Mouse (Mus musculus) erythroblast, embryonic 14.5 days (primary cell): ENCODE results near the gene Myh3. TPM values are rescaled to one million over a fixed set of nuclear protein-coding genes. Genes with fewer than 3 reads are reported as not detected.

ENCODE experiments used
- H3K27me3 ChIP-seq: 2 replicates; pipeline ENCODE4 v1.6.1; 2012; ENCODE audit warnings: inconsistent platforms; ENCODE audit not compliant: control insufficient read depth
- H3K36me3 ChIP-seq: 2 replicates; pipeline ENCODE4 v1.6.1; 2012; ENCODE audit warnings: mild to moderate bottlenecking, inconsistent platforms; ENCODE audit not compliant: control insufficient read depth
- H3K4me1 ChIP-seq: 2 replicates; pipeline ENCODE4 v1.6.1; 2012; ENCODE audit warnings: inconsistent platforms; ENCODE audit not compliant: control insufficient read depth
- H3K4me3 ChIP-seq: replicated peaks from 2 replicates; pipeline ENCODE3; 2012; ENCODE audit warnings: moderate library complexity, mild to moderate bottlenecking, inconsistent platforms
- H3K9me3 ChIP-seq: 2 replicates; pipeline ENCODE4 v1.6.1; 2012; ENCODE audit warnings: low read length, inconsistent platforms, mixed read lengths; ENCODE audit not compliant: control insufficient read depth
- GATA1 ChIP-seq: IDR thresholded peaks from 2 replicates; pipeline ENCODE4 v1.6.1; 2012; ENCODE audit warnings: low read length, inconsistent platforms, mixed read lengths
- TAL1 ChIP-seq: IDR thresholded peaks from 3 replicates; pipeline ENCODE4 v1.6.1; 2012; ENCODE audit warnings: low read length, inconsistent platforms, mixed read lengths
- polyA plus RNA-seq: library from polyadenylated mRNA; stranded (reverse); fragments of >175 nt; gene quantifications from 2 replicates; pipeline ENCODE4 v1.2.3, GENCODE M21; 2012

The Myh3 gene
- polyA plus RNA-seq, 1 experiment: not detected

DNA sequence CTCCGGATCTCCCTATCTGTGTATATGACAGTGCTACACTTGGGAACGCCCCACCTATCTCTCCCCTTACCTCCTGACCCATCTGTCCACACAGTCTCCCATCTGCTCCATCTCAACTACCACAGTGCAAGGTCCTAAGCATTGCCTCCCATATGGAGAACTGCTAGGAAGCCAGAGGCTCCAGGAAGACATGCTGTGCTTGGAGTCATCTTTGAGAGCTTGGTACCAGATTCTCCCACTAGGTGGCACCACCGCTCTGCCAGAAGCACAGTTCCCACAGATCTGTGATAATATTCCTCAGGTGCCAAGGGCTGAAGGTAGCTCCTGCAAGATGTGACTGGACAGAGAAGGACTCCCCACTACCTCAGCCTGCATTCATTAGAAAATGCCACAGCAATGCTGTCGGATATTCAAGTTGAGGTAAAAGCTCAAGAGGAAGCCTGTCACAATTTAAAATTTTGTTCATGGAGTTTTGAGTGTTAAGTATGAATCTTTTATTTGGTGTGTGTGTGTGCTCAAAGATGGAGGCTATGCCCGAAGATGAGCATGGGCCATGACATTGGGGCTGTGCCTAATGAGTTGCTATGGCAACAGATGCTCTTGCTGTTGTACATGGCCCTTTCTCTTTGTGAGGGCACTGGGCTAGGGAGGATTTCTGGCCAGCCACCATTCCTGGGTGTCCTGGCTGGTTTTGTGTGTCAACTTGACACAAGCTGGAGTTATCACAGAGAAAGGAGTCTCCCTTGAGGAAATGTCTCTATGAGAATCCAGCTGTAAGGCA is 32.3 kb downstream of the Myh3 start:
- TF ChIP-seq TAL1: no peak
- no peak for TF ChIP-seq GATA1
- Histone ChIP-seq H3K27me3 (no peaks in the 10 kb centered on the region), H3K36me3 (no peaks in the 10 kb centered on the region), H3K9me3 (no peaks in the 10 kb centered on the region), H3K4me1 (no peaks in the 10 kb centered on the region), H3K4me3 (no peak overlapping the region)

GRCm38 (mm10) chr11:67112019-67112850 is 34.1 kb downstream of the Myh3 start:
- Histone ChIP-seq H3K4me1 (no peaks in the 10 kb centered on the region), H3K27me3 (no peaks in the 10 kb centered on the region), H3K36me3 (no peaks in the 10 kb centered on the region), H3K9me3 (no peaks in the 10 kb centered on the region), H3K4me3 (no peak overlapping the region)
- no peak for TF ChIP-seq TAL1
- TF ChIP-seq GATA1: no peak

GRCm38 (mm10) chr11:67112851-67113202 is 34.7 kb downstream of the Myh3 start:
- TF ChIP-seq TAL1: no peak
- TF ChIP-seq GATA1: no peak
- Histone ChIP-seq H3K27me3 (no peaks in the 10 kb centered on the region), H3K36me3 (no peaks in the 10 kb centered on the region), H3K9me3 (no peaks in the 10 kb centered on the region), H3K4me3 (no peak overlapping the region), H3K4me1 (no peaks in the 10 kb centered on the region)

GRCm38 (mm10) chr11:67113381-67113780 is 35.3 kb downstream of the Myh3 start:
- H3K27me3 ChIP-seq: no peaks in the 10 kb centered on the region
- no peaks in the 10 kb centered on the region for H3K36me3 ChIP-seq
- no peaks in the 10 kb centered on the region for H3K9me3 ChIP-seq
- no peak for TF ChIP-seq GATA1
- no peak for TF ChIP-seq TAL1
- no peak overlapping the region for H3K4me3 ChIP-seq
- H3K4me1 ChIP-seq: no peaks in the 10 kb centered on the region

GRCm38 (mm10) chr11:67114261-67114660 is 36.2 kb downstream of the Myh3 start:
- Histone ChIP-seq H3K4me1 (no peaks in the 10 kb centered on the region), H3K27me3 (no peaks in the 10 kb centered on the region), H3K4me3 (no peak overlapping the region), H3K9me3 (no peaks in the 10 kb centered on the region), H3K36me3 (no peaks in the 10 kb centered on the region)
- no peak for TF ChIP-seq TAL1
- no peak for TF ChIP-seq GATA1

DNA sequence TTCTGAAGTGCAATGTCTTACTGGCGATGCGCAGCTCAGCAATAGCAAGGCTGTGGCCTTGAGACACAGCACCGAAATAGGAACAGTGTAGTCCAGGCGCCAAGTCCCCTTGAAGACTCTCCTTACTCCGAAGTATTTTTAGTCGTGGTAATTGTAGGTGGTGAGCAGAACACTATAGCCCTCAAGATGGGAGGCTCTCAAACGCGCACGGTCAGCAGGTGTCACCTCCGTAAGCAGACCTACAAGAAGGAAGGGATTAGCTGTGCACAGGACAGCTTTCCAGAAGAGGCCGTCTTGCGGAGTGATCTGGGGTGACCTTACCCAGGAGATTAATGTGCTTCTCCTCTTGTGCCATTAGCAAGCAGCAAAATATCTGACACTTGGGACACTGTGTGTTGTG is 36.8 kb downstream of the Myh3 start:
- Histone ChIP-seq H3K27me3 (no peaks in the 10 kb centered on the region), H3K4me3 (no peak overlapping the region), H3K4me1 (no peaks in the 10 kb centered on the region), H3K9me3 (no peaks in the 10 kb centered on the region), H3K36me3 (no peaks in the 10 kb centered on the region)
- no peak for TF ChIP-seq GATA1

- Histone ChIP-seq H3K4me3 (no peak overlapping the region), H3K9me3 (no peaks in the 10 kb centered on the region), H3K36me3 (no peaks in the 10 kb centered on the region), H3K4me1 (no peaks in the 10 kb centered on the region), H3K27me3 (no peaks in the 10 kb centered on the region)
- TF ChIP-seq TAL1 (no peak), GATA1 (no peak)
Measured at GRCm38 (mm10) chr11:67116725-67117124, 38.6 kb downstream of the Myh3 start.

GRCm38 (mm10) chr11:67119539-67120070 is 41.5 kb downstream of the Myh3 start:
- H3K4me1 ChIP-seq: no peaks in the 10 kb centered on the region
- no peaks in the 10 kb centered on the region for H3K36me3 ChIP-seq
- no peak for TF ChIP-seq GATA1
- TF ChIP-seq TAL1: no peak
- H3K27me3 ChIP-seq: no peaks in the 10 kb centered on the region
- no peaks in the 10 kb centered on the region for H3K9me3 ChIP-seq
- H3K4me3 ChIP-seq: no peak overlapping the region

DNA sequence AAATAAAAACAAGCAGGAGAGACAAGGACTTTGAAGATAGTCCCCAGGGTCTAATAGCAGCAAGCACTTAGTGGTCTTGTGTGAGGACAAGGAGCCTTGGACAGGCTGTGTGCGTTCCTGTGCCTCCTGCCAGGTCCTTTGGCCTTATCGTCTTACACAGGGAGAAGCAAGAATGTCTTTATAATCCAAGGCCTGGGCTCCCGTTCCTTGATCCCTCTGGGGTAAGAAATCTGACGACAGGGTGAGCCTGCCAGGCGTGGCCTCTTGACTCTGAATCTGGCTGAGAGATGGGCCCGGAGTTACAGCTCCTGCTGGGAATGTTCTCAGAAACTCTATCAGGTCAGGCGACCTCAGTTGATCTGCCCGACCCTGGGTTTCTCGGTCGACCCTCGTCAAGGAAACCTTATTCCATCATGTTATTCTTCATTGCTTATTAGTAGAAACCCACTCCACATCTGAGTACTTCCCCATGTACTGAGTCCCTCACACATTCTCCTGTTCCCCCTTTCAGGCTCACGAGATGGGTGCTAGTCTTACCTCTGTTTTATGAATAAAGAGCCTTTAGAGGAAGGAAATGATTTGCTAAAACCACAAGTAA is 42.7 kb downstream of the Myh3 start:
- Histone ChIP-seq H3K4me3 (no peak overlapping the region), H3K36me3 (no peaks in the 10 kb centered on the region), H3K4me1 (no peaks in the 10 kb centered on the region), H3K27me3 (no peaks in the 10 kb centered on the region), H3K9me3 (no peaks in the 10 kb centered on the region)
- TF ChIP-seq GATA1 (no peak), TAL1 (no peak)
